Comparison of ENCODE assay signal across 8 mouse cellular contexts in the genomic region with DNA sequence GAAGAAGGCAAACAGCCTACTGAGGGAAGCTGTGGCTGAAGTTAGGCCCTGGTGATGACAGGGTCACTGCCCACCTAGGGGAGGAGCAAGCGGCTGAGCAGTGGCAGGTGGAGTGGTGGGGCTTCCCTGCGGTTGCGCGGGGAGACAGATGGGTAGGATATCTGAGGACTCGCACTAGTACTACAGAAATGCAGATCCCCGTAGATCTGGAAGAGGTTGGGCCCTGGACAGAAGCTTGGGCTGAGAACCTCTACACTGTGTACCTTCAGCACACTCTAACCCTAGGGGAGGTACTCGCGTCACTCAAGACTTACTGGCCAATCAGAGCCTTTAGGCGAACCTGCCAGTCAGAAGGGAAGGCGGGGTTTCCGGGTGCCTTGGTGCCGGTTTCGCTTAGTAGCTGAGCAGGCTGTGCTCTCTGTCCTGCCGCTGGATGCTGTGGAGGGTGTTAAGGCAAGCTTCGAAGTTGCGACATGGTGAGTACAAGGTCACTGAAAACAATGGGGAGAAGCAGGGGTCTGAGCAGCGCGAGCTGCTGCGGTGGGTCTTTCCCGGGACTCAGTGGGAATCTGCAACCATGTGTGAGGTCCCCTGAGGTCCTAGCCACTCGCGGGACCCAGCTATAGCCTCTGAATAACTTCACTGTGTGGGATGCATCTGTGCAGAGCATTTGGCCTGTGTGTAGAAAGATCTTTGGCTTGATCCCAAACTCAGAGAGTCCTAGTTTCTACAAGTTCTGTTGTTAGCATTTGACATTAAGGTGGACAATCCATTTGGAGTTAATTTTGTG. TPM values are rescaled to one million over a fixed set of nuclear protein-coding genes. Genes with fewer than 3 reads are reported as not detected.
DNase-seq lines count a peak whose midpoint lies in the region; ATAC-seq lines count a peak whose summit lies in the region.

No protein-coding gene starts in this region.

- peak overlapping the region; percentile 77 for H3K9ac ChIP-seq in hindbrain, embryonic 14.5 days

- no peaks in the 10 kb centered on the region for H3K9me3 ChIP-seq in hindbrain, embryonic 14.5 days (ENCODE audit: control insufficient read depth, low read length)

- peak overlapping the region; percentile 67 for H3K4me2 ChIP-seq in hindbrain, embryonic 14.5 days (replicated peaks)

- peak overlapping the region; percentile 79 for H3K27ac ChIP-seq in hindbrain, embryonic 14.5 days

- peak overlapping the region; percentile 60 for H3K4me3 ChIP-seq in hindbrain, embryonic 14.5 days (replicated peaks; ENCODE audit: low read length)

- DNase-seq in R1 (ENCODE audit: low read depth, low spot score): peak; percentile 97
- DNase-seq in cerebellum, postnatal 25 days: peak; percentile 85 to 86
- peak; percentile 61 to 73 for DNase-seq in frontal cortex, postnatal 25 days (ENCODE audit: low spot score in 2 of 2)
- DNase-seq in hindbrain, embryonic 14.5 days (ENCODE audit: low spot score): peak; percentile 86
- DNase-seq in layer of hippocampus, postnatal 36 days: peak; percentile 83 to 85
- DNase-seq in lung, postnatal 36 days: peak; percentile 95
- peak; percentile 93 for DNase-seq in retina, postnatal 1 day
- DNase-seq in urinary bladder, adult 18-20 months (ENCODE audit: low spot score in 2 of 2): peak; percentile 73 to 85

- WGBS in hindbrain, embryonic 14.5 days: 2% methylated on average over 22 of the region's 22 CpGs

- no peaks in the 10 kb centered on the region for H3K27me3 ChIP-seq in hindbrain, embryonic 14.5 days (ENCODE audit: control insufficient read depth, insufficient read depth, low read length)

- ATAC-seq in hindbrain, embryonic 14.5 days (ENCODE audit: low FRiP score): peak; percentile 100

- 0 out of 2 replicates have a peak, but pooled peaks cover 5% of the 10 kb centered on the region for H3K4me1 ChIP-seq in hindbrain, embryonic 14.5 days (replicated peaks; ENCODE audit: control insufficient read depth, insufficient read depth, low read length)

- H3K36me3 ChIP-seq in hindbrain, embryonic 14.5 days (replicated peaks; ENCODE audit: control insufficient read depth, insufficient read depth): no peaks in the 10 kb centered on the region

RNA-seq across cellular contexts. Expression of gene Gm15446, which starts 56.7 kb away (rescaled TPM):
- polyA plus RNA-seq in hindbrain, embryonic 14.5 days (2014; fragmentation: Nextera tagmentation; extraction: Ambion mirVana): 0.23 and 0.74 TPM in 2 replicates
- 10 to 100 TPM; 38.8 to 42.3 TPM for total RNA-seq in layer of hippocampus, postnatal 36 days (2021)

Comparison
In these comparisons a context has a peak if more than half of its experiments do, and no peak if none do; other contexts are left out.
1. Peak in every context shown above with its lines: DNase-seq, ATAC-seq, H3K4me3 ChIP-seq and H3K27ac ChIP-seq.